Mouse (Mus musculus): ENCODE data around the gene Pmp22. TPM values are rescaled to one million over a fixed set of nuclear protein-coding genes. Genes with fewer than 3 reads are reported as not detected.

Pmp22 gene
- total RNA-seq (2021), result 10 to 100 TPM; 26.4 to 34.5 TPM

DNA sequence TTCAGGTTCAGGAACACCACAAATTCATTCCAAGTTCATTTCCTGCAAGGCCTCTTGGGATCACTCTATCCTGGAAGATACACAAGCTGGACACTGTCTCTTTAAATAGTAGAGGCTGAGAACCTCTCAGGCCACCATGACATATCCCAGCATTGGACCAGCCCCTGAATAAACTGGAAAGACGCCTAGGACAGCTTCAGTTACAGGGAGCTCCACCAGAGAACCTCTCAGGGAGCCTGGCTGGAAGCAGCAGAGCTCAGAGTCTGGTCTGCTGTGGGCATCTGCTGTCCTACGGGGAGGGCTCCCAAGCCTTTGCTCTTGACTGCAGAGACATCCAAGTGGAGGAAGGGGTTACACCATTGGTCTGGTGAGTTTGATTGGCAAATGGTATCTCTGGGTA lies at the start of gene Pmp22:
TSS of gene Pmp22 (plus strand) at position 199 of the 400 bp plus-strand sequence.
- no peak for DNase-seq (ENCODE audit: low spot score in 2 of 2)
- intact Hi-C loops (cut with DNase I), result no loop called here

DNA sequence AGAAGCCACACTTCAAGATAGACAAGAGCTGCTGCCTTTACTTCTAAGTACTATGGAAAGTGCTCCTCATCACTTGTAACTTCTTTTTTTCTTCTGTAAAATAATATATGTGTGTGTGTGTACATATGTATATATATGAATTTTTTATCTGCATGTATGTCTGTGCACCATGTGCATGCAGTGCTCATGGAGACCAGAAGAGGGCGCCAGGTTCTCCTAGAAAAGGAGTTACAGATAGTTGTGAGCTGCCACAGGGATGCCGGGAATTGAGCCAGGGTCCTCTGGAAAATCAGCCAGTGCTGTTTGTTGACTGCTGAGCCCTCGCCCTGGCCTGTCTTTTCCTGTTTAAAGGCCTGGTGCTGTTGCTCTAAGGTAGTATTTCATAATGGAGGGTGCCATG lies 44.2 kb upstream of the Pmp22 start:
- intact Hi-C loops (cut with DNase I), result no loop called here
- DNase-seq (ENCODE audit: low spot score in 2 of 2), result no peak

DNA sequence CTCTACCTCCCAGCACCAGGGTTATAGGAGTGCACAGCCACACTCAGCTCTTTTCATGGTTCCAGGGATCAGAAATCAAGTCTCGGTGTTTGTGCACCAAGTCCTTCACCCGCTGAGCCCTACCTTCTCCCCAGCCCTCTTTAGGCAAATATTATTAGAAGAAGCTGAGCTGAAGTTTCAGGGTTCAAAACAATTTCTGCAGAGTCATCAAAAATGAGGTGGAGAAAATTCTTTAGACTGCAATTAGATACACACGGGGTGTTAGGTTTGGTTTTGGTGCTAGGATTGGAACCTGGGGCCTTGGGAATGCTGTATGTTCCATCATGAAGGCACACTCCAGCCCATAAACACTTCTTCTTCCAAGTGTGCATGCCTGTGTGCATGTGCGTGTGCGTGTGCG lies 40.1 kb upstream of the Pmp22 start:
- DNase-seq (ENCODE audit: low spot score in 2 of 2), result no peak
- intact Hi-C loops (cut with DNase I), result no loop called here

DNA sequence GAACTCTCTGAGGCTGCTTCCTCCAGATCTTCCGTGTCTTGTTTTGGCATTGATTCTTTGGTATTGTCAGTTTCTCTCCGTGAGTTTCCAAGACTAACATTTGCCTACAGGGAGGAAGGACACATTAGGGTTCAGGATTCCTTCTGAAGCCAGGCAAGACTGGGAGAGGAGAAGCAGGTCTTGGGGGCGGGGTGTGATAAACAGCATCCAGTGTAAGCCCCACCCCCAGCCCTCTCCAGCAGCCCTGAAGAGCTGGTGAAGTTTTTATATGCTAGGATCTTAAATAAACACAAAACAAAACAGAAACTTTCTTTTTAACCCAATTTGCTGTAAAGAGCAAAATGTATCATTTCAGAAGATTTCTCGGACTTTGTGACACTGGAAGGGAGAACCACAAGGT lies 38.6 kb upstream of the Pmp22 start:
- DNase-seq (ENCODE audit: low spot score in 2 of 2), result no peak
- intact Hi-C loops (cut with DNase I), result no loop called here

DNA sequence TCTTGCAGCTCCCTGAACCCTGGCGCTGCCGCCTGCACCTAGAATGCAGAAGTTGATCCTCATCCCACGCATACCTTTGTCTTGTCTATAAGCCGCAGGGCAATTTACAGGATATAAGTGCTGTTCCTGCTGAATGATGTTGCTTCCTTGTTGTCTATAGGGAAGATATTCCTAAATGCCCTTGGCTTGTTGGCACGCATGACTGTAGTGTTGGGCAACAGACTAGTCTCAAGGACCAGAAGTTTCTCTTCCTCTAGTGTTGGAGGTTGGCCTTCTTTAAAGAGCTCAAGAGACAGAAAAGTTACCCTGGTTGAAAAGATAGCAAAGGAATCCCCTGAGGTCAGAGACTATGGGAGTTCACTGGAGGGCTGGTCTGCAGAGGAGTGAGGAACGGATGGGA lies 37.8 kb upstream of the Pmp22 start:
- DNase-seq (ENCODE audit: low spot score in 2 of 2), result no peak
- intact Hi-C loops (cut with DNase I), result no loop called here

DNA sequence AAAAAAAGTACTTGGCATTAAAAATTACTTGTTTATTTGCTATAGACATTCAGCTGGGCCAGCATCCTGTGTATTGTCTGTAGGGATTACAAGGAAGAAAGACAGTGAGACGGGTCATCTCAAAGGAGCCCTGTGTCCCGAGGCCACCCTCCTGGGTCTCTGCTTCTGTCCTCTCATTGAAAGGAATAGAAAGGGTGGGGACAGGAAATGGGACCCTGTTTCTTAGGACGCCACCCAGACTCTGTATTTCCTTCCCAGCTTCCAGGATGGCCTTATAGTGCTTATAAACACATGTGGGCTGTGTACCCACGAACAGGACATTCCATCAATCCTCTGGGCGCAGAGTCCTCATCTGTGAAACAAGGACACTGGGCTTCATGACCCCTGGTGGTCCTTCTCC lies 36.5 kb upstream of the Pmp22 start:
- no peak for DNase-seq (ENCODE audit: low spot score in 2 of 2)
- intact Hi-C loops (cut with DNase I), result no loop called here

DNA sequence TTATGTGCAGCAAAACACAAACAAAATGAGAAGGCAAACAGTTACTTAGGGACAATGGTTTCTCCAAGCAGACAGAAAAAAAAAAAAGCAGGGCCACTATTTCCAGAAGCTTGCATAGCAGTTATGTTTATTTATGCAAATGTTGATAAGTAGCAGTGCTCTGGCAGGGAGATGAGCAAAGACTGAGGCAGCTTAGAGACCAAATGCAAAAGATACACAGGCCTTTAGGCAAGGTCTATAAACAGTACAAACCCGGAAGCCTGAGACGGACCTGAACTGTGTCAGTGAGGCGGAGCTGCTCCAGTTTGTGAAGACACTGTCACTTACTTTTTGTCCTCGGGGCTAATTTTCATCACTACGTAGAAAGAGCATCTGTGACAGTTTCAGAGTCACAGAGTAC lies 35.2 kb upstream of the Pmp22 start:
- intact Hi-C loops (cut with DNase I), result no loop called here

DNA sequence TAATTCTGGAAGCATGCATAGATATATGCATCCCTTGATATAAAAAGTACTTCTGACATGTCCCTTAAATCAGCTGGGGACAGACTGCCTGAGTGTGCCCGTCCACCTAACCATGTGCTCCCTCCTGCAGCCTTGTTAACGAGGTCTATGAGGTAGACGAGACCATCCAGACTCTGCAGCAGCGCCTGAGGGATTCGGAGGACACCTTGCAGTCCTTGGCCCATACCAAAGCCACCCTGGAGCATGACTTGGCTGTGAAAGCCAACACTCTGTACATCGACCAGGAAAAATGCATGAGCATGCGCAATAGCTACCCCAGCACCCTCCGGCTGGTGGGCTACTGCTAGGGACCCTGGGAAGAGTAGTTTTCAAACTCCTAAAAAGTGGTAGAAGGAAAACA lies 34.3 kb upstream of the Pmp22 start:
- DNase-seq (ENCODE audit: low spot score in 2 of 2), result no peak
- intact Hi-C loops (cut with DNase I), result no loop called here

More for the DNA sequence above, 35.2 kb upstream of the Pmp22 start:
- no peak for DNase-seq (ENCODE audit: low spot score in 2 of 2)

DNA sequence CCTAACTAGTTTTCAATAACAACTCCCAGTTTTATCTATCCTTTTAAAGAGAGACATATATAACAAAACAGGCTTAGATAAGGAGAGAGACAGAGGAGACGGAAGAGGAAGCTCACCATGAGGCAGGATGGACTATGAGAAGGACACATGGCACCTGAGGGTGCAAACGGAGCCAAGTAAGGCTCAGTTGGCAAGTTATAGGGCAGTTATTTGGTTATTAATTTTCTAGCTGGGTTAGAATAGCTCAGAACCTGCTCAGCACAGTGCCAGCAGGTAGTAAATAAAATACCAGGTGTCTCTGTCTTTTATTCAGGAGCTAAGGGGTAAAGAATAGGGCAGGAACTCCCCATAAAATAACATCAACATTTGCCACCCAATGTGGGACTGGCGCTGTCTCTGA lies 30.8 kb upstream of the Pmp22 start:
- no peak for DNase-seq (ENCODE audit: low spot score in 2 of 2)
- intact Hi-C loops (cut with DNase I), result no loop called here

DNA sequence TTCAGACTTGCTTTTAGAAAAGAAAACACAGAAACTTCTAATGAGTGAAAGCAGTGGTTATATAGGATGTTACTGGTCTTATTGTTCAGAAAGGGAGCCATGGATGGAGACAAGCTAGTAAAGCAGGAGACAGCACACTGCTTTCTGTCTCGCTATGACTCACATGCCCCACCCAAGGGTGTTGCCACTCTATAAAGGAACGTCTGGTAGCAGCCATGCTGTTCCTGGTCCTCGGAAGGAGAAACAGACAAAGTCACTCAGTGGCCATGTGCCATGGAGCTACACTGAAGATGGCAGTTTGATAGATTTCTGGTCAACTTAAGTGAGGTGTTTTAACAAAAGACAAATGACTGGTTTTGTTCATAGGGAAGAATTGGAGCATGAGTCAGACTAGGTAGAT lies 29.4 kb upstream of the Pmp22 start:
- no peak for DNase-seq (ENCODE audit: low spot score in 2 of 2)
- intact Hi-C loops (cut with DNase I), result no loop called here

DNA sequence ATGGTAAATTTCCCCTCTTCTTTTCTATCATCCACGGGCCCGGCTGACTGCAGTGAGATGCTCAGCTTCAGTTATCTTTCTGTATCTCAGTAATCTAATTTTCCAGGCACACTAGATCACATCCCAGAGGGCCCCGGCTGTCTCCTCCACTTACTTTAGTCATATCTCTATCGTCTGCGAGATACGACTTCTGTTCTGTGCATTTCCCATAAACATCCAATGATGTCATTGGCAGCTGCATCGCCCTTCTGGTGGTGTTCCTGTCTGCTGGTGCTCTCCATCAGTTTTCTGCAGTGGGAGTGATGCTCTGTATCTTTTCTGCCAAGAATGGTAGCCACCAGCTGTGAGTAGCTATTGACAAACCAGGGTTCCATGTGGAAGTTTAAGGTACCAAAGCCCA lies 25.5 kb upstream of the Pmp22 start:
- peak; percentile 14 to 58 for DNase-seq (ENCODE audit: low spot score in 2 of 2)
- intact Hi-C loops (cut with DNase I), result no loop called here

DNA sequence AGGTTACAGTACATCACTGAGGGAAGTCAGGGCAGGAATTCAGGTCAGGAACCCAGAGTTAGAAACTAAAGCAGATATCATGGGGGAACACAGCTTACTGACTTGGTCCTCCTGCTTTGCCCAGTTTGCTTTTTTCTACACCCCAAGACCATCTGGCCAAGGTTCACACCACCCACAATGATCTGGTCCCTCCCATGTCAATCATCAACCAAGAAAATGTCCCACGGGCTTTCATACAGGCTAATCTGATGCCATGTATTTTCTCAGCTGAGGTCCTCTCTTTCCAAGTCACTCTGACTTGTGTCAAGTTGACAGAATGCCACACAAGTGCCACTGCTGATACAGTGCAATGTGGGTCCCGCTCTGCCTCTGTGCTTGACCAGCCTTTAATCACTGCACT lies 24.8 kb upstream of the Pmp22 start:
- DNase-seq (ENCODE audit: low spot score in 2 of 2), result no peak
- intact Hi-C loops (cut with DNase I), result no loop called here

DNA sequence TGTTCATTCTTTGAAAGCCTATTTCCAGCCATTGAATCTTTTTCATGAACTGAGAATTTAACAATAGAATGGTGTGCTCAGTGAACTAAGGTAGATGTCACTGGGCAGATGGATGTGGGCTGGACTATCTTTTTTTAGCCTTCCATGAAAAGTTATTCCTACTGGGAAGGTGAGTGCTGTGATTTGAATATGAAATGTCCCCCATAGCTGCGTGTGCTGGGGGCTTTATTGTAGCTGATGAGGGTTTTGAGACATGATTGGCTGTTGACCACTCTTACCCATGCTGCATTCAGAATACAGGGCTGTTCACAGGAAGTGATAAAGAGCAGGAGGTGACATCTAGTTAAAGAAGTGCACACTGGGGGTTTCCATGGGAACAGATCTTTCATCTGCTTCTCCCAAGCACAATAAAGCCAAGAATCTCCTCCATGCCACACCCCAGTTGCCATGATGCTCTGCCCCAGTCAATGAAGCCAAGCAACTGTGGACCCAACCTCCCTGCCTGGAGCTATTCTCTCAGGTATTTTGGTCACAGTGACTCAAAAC lies 19.5 kb upstream of the Pmp22 start:
- DNase-seq (ENCODE audit: low spot score in 2 of 2), result no peak
- intact Hi-C loops (cut with DNase I), result no loop called here

DNA sequence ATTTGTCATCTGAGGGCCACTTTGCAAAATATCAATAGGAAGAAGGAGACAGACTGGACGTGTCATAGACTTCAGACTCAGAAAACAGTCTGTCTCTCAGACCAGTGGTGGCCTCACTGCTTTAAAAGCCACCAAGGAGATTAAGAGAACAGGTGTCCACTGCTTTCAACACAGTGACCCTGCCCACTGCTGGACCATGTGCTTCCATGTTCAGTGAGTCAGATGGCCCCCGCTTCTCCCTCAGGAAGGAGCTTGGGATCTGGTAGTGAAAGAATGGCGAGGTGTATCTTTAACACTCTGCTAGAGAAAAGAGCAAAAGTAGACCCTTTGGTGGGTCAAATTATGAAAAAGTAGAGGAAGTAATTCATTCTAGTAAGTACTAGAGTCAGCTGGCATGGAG lies 18.5 kb upstream of the Pmp22 start:
- intact Hi-C loops (cut with DNase I), result no loop called here

DNA sequence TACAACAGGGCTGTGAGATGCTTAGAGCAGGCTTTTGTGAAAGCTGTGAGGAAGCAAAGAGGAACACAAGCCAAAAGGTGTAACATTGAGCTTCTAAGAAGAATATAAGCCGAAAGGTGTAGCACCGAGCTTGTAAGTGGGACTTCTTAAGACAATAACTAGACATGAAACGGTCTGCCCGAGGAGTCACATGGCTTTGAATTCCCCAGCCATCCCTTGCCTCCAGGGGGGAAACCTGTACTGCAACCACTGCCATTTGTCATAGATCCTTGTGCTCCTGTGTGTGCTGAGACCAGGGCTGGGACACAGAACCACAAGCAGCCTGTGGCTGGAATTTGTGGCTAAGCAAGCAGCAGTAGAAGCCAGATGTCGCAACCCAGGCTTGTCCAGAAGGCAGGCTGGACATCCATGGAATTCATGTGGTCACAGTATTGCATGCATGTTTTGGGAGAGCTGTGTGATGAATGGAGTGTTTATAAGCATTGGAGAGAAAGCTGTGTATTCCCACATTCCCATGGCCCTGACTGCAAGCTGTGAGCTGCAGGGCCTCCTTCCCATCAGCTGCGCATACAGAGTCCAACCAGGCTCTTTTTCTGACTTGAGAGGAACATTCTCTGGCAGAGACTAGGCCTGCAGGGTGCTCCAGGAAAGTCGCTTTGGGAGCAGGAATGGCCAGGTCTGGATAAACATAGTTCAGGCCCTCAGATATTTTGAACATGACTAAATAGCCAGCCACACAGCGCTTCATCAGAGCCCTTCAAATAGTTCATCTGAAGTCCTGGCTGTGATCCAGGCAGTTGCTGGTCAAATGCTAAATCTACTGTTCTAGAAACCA lies 13.8 kb upstream of the Pmp22 start:
- intact Hi-C loops (cut with DNase I), result no loop called here
- DNase-seq (ENCODE audit: low spot score in 2 of 2), result no peak

More for the DNA sequence above, 18.5 kb upstream of the Pmp22 start:
- DNase-seq (ENCODE audit: low spot score in 2 of 2), result no peak

DNA sequence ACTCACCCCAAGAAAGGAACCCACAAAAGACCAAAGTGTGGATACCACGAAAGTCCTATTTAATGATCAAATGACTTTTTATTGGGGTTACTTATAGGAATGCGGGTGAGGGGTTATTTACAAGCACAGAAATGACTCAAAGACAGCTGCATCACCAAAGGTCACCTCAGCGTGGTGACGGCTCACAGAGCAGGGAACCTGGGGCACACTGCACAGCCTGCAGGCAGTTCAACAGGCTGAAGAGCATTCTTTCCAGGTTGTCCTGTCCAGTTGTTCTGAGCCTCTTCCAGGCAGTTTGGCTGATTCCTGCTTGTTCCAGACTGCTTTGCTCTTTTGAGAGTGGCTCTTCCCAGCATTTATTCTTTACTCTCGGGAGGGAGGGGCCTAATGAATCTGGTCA lies 12.1 kb upstream of the Pmp22 start:
- intact Hi-C loops (cut with DNase I), result no loop called here
- DNase-seq (ENCODE audit: low spot score in 2 of 2), result no peak

DNA sequence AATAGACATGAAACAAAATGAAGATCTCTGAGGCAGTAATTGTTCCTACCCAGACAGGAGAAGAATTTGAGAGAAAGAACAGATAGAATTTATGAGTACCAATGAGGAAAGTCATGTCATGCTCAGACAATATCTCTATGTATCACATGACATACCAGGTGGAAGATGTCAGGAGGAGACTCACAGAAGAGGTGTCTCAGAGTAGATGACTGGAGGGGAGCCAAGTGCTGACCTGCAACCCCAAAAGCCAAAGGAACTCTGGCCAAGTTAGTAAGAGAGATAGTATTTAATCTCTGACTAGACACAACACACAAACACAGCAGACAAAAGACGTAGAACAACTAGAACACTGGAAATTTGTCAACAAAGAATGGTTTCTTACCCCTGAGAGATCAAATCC lies 11.5 kb upstream of the Pmp22 start:
- intact Hi-C loops (cut with DNase I), result no loop called here
- DNase-seq (ENCODE audit: low spot score in 2 of 2), result no peak

DNA sequence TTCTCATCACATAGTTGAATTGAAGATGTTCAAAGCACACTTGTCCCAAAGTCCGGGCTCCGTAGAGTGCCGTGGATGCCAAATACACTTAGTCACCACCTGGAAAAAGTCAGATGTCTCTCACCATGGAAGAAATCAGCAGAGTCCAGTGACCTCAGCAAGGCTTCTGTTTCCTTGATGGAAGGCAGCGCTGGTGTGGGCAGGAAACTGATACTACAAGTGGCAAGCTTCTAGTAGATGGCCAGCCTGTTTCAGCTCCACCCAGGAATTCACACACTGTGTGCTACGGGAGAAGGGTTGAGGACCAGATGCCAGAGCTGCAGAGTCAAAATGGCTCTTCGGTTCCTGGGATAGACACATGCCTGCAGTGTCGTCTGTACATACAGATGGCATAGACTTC lies 9.0 kb upstream of the Pmp22 start:
- intact Hi-C loops (cut with DNase I), result no loop called here
- DNase-seq (ENCODE audit: low spot score in 2 of 2), result no peak

DNA sequence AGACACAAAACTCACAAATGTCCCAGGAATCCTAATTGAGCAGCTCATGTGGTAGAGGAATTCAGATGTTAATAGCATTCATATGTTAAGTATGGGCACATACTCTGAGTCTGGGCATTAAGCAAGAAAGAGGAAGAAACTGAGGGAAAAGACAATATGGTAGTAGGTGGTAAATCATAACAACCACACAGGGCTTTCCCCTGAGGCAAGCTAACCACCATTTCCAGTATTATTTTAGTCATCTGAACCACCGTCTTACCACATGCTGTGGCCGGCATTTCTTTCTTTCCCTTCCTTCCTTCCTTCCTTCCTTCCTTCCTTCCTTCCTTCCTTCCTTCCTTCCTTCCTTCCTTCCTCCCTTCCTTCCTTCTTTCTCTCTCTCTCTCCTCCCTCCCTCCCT lies 6.5 kb upstream of the Pmp22 start:
- no peak for DNase-seq (ENCODE audit: low spot score in 2 of 2)
- intact Hi-C loops (cut with DNase I), result no loop called here

DNA sequence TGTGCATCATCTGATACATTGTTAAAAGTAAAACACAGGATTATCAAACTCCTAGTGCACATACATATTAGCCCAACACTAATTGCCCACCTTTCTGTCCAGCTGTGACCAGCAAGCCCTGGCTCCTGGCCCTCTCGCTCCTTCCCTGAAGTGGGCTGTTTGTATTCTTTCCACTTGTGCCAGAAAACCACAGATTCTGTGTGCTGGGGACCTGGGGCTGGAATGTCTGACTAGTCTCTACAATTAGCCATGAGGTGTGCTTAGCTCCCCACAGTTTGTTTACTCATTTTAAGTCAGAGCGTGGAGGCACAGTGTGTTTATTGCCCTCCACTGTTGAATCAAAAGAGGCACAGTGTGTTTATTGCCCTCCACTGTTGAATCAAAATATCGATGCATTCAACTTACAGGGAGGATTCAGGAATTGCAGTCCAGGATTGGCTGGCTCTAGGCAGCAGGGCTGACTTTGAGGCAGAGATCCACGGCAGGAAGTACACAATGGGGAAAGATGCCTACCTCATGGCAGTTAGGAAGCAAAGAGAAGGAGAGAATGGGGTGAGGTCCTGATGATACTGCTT lies 5.9 kb upstream of the Pmp22 start:
- intact Hi-C loops (cut with DNase I), result no loop called here
- no peak for DNase-seq (ENCODE audit: low spot score in 2 of 2)

DNA sequence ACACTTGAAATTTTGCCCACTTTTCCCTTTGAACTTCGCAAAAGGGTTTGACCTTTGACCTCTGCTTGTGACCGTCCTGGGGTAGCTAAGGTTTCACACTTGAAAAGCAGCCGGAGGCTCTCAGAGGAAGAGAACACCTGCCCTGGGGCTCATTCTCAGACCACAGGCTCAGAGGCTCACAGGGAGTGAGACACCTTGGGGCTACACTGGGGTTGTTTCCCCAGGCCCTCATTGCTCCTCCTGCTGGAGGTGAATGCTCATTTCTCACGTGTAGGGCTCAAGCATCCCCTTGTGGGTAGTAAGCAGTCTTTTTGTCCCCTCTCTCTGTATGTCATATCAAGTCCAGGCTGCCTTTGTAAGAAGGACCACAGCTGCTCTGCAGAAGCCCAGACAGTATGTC lies 4.5 kb upstream of the Pmp22 start:
- intact Hi-C loops (cut with DNase I), result no loop called here
- no peak for DNase-seq (ENCODE audit: low spot score in 2 of 2)

Data from left cerebral cortex, postnatal 25 days (tissue).